Mouse (Mus musculus): ENCODE results near the gene Syk. TPM values are rescaled to one million over a fixed set of nuclear protein-coding genes. Genes with fewer than 3 reads are reported as not detected.

The Syk gene
- 1 to 10 TPM; 1.0 to 7.7 TPM for polyA plus RNA-seq (2017; shearing (Covaris generic))

GRCm38 (mm10) chr13:52582878-52583661 lies at the start of gene Syk:
Gene Syk (plus strand): TSS chr13:52583173.

Other genes starting within 250 kb of the Syk start
- gene Diras2, start 51.9 kb upstream of the Syk start, polyA plus RNA-seq (2017; shearing (Covaris generic)) = under 1 TPM in 1 of 2 experiments, not detected in 1; 0.21 TPM